Mouse (Mus musculus) forebrain, postnatal 0 days (tissue): ENCODE data around the gene Slc47a1. TPM values are rescaled to one million over a fixed set of nuclear protein-coding genes. Genes with fewer than 3 reads are reported as not detected.

ENCODE experiments used
- ATAC-seq: fragments of 200-750 bp; cut with Nextera tagmentation; 2 replicates; pipeline ENCODE4 v1.8.0; 2017; ENCODE audit warnings: mild to moderate bottlenecking, moderate library complexity
- DNase-seq: peaks from one replicate; pipeline ENCODE4 v3.0.0-alpha.2; 2015
- H3K27ac ChIP-seq: fragments of 300-500 bp; sonication (generic); 2 replicates; pipeline ENCODE4 v1.5.1; 2014; ENCODE audit warnings: low read depth, mild to moderate bottlenecking, antibody characterized with exemption, low read length, moderate library complexity, mixed read lengths
- H3K27me3 ChIP-seq: fragments of 300-500 bp; sonication (generic); 2 replicates; pipeline ENCODE4 v1.6.1; 2014; ENCODE audit warnings: mild to moderate bottlenecking, low read length, mixed read lengths; ENCODE audit not compliant: insufficient read depth
- H3K36me3 ChIP-seq: fragments of 300-500 bp; sonication (generic); 2 replicates; pipeline ENCODE4 v1.6.1; 2014; ENCODE audit warnings: mild to moderate bottlenecking, moderate library complexity; ENCODE audit not compliant: insufficient read depth
- H3K4me1 ChIP-seq: fragments of 300-500 bp; sonication (generic); 2 replicates; pipeline ENCODE4 v1.6.1; 2014; ENCODE audit warnings: antibody characterized with exemption; ENCODE audit not compliant: insufficient read depth
- H3K4me2 ChIP-seq: fragments of 300-500 bp; sonication (generic); 2 replicates; pipeline ENCODE4 v1.6.1; 2014; ENCODE audit warnings: low read depth, mild to moderate bottlenecking, moderate library complexity
- H3K4me3 ChIP-seq: fragments of 300-500 bp; sonication (generic); 2 replicates; pipeline ENCODE4 v1.5.1; 2014; ENCODE audit warnings: low read depth, low read length, mixed read lengths
- H3K9ac ChIP-seq: fragments of 300-500 bp; sonication (generic); 2 replicates; pipeline ENCODE4 v1.6.1; 2014; ENCODE audit warnings: mild to moderate bottlenecking
- H3K9me3 ChIP-seq: fragments of 300-500 bp; sonication (generic); 2 replicates; pipeline ENCODE4 v1.6.1; 2016; ENCODE audit warnings: low read length
- CTCF ChIP-seq: sonication (generic); IDR thresholded peaks from 2 replicates; pipeline ENCODE4 v1.5.1; 2016; ENCODE audit warnings: antibody characterized with exemption, control low read depth, low read depth
- WGBS: fragments of 180-500 bp; shearing (Covaris S2); extraction: QIAGEN DNeasy Blood & Tissue Kit; methylation state at CpG from one replicate; pipeline ENCODE4 v1.1.7; 2014; 5-methylcytosine and 5-hydroxymethylcytosine counted together
- polyA plus RNA-seq: library from polyadenylated mRNA; unstranded; fragments of >200 nt; fragmentation: Nextera tagmentation; extraction: Ambion mirVana; gene quantifications from 2 replicates; pipeline ENCODE4 v1.2.1, GENCODE M21; 2015
- total RNA-seq: library from RNA; depleted of rRNA; stranded (reverse); fragments of >200 nt; gene quantifications from 2 replicates; pipeline ENCODE4 v1.2.3, GENCODE M21; 2014

The Slc47a1 gene
- total and polyA plus RNA-seq, 2 experiments from 2014 or later: 0.75 to 2.3 TPM

DNA sequence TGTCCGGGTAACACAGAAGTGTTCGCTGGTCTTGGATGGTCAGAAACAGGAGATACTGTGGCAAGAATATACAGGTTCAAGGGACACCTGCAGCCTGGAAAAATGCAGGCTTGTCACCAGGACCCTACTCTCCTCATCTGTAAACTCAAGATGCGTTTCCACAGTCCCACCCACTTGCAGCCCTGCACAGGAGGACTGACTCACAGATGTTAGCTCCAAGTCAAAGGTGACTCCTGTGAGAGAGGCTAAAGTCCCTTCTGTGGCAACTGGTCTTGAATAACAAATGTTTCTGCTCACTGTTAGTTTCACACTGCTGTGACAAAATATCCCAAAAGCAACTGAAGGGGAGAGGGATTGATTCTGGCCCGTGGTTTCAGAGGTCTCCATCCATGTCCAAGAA is 506 bp upstream of the Slc47a1 start:
- 83% methylated on average over 4 of the region's 4 CpGs for WGBS
- no peak overlapping the region for H3K4me3 ChIP-seq
- H3K9ac ChIP-seq: no peak overlapping the region
- no peak for TF ChIP-seq CTCF
- no peak for DNase-seq
- no peaks in the 10 kb centered on the region for H3K4me1 ChIP-seq
- H3K9me3 ChIP-seq: no peaks in the 10 kb centered on the region
- H3K36me3 ChIP-seq: no peaks in the 10 kb centered on the region
- no peak for ATAC-seq
- H3K27me3 ChIP-seq: peaks cover 13% of the 10 kb centered on the region
- no peak overlapping the region for H3K27ac ChIP-seq
- no peak overlapping the region for H3K4me2 ChIP-seq

DNA sequence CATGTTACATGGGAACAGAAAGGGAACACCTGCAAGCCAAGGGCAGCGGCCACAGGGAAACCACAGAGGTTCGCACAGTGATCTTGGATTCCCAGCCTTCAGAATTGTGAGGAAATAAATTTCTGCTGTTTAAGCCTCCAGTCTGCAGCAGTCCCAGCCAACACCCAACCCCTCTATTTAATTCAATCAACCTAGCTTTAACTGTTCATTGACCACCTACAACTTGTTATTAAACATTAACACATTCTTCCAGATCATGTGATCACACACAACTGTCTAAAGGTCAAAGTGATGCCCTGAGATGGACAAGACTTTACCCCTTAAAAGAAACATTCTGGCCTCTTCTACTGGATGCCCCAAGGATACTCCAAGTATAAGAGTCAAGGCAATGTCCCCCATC is 9.5 kb downstream of the Slc47a1 start:
- whole genome bisulfite sequencing: 100% methylated on average over 2 of the region's 2 CpGs
- Histone ChIP-seq H3K4me3 (no peak overlapping the region), H3K27me3 (no peaks in the 10 kb centered on the region), H3K4me2 (no peak overlapping the region), H3K27ac (no peak overlapping the region), H3K9me3 (no peaks in the 10 kb centered on the region), H3K9ac (no peak overlapping the region), H3K36me3 (no peaks in the 10 kb centered on the region), H3K4me1 (no peaks in the 10 kb centered on the region)
- no peak for TF ChIP-seq CTCF
- ATAC-seq: no peak
- DNase-seq: no peak

DNA sequence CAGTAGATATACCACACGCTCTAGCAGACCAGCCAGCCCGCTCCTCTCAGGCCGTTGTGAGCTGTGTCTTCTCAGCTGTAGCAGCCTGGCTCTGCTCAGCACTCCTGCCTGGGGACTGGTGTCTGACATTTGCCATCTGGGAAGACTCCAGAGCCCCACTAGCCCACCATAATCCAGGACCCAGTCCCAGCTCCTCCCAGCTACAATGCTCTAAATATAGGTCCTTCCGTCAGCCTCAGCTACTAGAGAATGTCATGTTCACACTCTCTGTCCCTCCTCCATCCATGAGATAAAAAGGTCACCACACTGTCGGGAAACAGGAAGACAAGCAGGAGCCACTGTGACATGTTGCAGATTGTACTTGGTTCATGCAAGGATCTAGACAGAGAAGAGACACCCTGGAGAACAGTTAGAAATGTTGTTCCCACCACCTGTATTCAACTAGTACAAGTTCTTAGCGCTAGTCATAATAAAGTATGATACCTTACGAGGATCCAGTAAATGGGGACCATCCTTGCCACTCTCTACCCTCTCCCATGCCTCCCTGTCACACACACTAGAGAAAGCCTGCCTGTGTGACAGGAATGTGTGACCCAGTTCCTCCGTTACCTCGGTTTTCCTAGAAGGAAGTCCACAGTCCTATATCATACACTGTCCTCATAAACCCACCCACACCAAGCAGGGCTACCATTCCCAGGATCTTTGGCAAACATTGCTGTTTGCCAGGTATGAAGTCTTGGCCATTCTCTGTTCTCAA is 11.4 kb downstream of the Slc47a1 start:
- Histone ChIP-seq H3K9ac (no peak overlapping the region), H3K4me2 (no peak overlapping the region), H3K4me1 (no peaks in the 10 kb centered on the region), H3K27me3 (no peaks in the 10 kb centered on the region), H3K27ac (no peak overlapping the region), H3K4me3 (no peak overlapping the region), H3K9me3 (no peaks in the 10 kb centered on the region), H3K36me3 (no peaks in the 10 kb centered on the region)
- no peak for ATAC-seq
- DNase-seq: no peak
- 88% methylated on average over 9 of the region's 9 CpGs for WGBS
- no peak for TF ChIP-seq CTCF

DNA sequence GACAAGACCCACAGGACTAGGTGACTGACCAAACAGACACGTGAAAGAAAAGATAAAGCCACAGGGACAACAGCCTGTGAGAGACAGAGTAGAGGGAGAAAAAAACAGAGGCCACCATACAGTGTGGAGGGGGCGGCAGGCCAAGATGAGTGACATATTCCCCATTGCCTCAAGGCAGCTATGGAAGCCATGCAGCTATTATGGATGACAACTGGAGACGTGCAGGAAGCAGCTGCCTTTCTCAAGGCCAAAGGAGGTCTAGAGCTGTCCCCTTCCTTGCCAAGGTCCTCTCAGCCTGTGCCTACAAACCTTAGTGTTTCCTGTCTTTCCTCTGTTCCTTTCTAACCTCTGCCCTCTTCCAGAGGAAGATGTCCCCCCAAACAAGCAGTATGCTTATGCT is 12.2 kb downstream of the Slc47a1 start:
- no peak overlapping the region for H3K4me3 ChIP-seq
- DNase-seq (no peak), ATAC-seq (no peak)
- no peaks in the 10 kb centered on the region for H3K36me3 ChIP-seq
- no peak for TF ChIP-seq CTCF
- no peak overlapping the region for H3K9ac ChIP-seq
- WGBS: 63% methylated on average over 3 of the region's 3 CpGs
- H3K27ac ChIP-seq: no peak overlapping the region
- H3K27me3 ChIP-seq: no peaks in the 10 kb centered on the region
- H3K4me2 ChIP-seq: no peak overlapping the region
- H3K9me3 ChIP-seq: no peaks in the 10 kb centered on the region
- H3K4me1 ChIP-seq: no peaks in the 10 kb centered on the region

DNA sequence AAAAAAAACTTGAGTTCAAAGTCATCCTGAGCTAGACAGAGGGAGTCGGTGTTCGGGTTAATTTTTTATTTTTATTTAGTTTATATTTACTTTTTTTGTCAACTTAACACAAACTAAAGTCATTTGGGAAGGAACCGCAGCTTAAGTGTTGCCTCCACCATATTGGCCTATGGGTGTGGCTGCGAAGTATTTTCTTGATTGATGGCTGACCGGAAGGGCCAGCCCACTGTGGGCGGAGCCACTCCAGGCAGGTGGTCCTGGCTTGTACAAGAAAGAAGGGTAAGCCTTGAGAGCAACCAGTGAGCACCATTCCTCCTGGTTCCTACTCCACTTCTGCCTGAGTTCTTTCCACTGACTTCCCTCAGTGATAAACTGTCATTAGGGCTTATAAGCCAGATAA is 14.0 kb downstream of the Slc47a1 start:
- Histone ChIP-seq H3K9me3 (no peaks in the 10 kb centered on the region), H3K27me3 (no peaks in the 10 kb centered on the region)
- WGBS: 89% methylated on average over 6 of the region's 6 CpGs

DNA sequence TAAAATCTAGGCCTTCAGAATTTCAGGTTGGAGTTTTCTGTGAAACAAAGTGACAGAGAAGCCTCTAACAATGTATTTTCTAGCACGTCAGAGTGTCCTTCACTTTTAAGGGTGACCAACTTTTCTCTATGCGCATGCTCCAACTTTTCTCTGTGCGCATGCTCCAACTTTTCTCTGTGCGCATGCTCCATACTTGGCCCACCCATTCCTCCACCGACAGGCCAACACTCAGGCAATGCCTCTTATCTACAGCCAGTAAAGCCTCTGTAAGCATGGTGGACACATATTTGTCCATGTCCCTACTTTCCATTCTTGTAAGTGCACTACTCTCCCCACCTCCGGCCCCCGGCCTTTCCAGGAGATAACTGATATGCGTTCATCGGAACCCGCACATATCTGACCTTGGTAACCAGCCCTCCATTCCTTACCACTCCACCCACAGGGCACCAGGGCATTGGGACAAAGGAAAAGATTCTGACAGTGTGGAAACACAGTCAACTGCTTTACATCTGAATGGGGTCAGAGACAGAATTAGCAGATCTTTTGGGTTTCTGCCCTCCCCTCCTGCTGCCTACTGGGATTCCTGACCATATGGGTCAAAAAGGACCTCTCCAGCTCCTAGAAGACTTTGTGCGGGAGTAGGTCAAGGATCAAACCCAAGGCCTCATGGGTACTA is 16.5 kb downstream of the Slc47a1 start:
- Histone ChIP-seq H3K36me3 (no peaks in the 10 kb centered on the region), H3K9ac (no peak overlapping the region), H3K4me1 (no peaks in the 10 kb centered on the region), H3K4me2 (no peak overlapping the region), H3K27ac (no peak overlapping the region), H3K9me3 (no peaks in the 10 kb centered on the region), H3K4me3 (no peak overlapping the region), H3K27me3 (no peaks in the 10 kb centered on the region)
- ATAC-seq: no peak
- 87% methylated on average over 11 of the region's 11 CpGs for WGBS
- TF ChIP-seq CTCF: no peak
- DNase-seq: no peak

More for the DNA sequence above, 14.0 kb downstream of the Slc47a1 start:
- ATAC-seq: no peak
- no peaks in the 10 kb centered on the region for H3K36me3 ChIP-seq
- TF ChIP-seq CTCF: no peak
- no peaks in the 10 kb centered on the region for H3K4me1 ChIP-seq
- no peak overlapping the region for H3K4me3 ChIP-seq
- no peak overlapping the region for H3K4me2 ChIP-seq
- no peak for DNase-seq
- H3K27ac ChIP-seq: no peak overlapping the region
- H3K9ac ChIP-seq: no peak overlapping the region

DNA sequence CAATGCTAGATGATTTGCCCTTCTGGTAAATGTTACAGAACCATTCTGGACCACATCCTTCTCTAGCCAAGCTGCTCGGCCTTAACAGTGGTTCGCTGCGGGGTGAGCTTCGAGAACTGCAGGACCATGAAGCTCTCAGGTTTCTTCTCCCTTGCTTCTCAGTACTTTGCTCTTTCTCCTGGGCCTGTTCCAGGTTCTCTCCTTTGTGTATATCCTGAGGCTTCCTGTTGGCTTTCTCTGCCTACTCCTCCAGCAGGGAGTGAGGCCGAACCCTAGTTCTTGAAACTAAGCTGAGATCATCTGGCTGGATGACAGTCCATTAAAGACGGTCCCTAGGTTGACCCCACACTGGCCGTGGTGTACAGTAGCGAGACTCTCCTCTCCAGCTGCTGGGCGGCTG is 21.5 kb downstream of the Slc47a1 start:
- Histone ChIP-seq H3K27ac (no peak overlapping the region), H3K4me1 (no peaks in the 10 kb centered on the region), H3K4me2 (no peak overlapping the region), H3K9me3 (no peaks in the 10 kb centered on the region), H3K4me3 (no peak overlapping the region), H3K36me3 (no peaks in the 10 kb centered on the region), H3K9ac (no peak overlapping the region), H3K27me3 (no peaks in the 10 kb centered on the region)
- DNase-seq (no peak), ATAC-seq (no peak)
- 89% methylated on average over 9 of the region's 9 CpGs for WGBS
- TF ChIP-seq CTCF: no peak
